Mouse (Mus musculus) heart, adult 8-10 months (tissue): ENCODE measurements at regions not wholly inside any gene's neighbourhood (a gene's known extent, or its start where the extent isn't known, plus 50 kb on each side); places are given as distances from the start of the nearest gene placed in this dataset.

Source experiments
- DNase-seq: peaks from one replicate; pipeline ENCODE4 v3.0.0; 2022; ENCODE audit warnings: low spot score

DNA sequence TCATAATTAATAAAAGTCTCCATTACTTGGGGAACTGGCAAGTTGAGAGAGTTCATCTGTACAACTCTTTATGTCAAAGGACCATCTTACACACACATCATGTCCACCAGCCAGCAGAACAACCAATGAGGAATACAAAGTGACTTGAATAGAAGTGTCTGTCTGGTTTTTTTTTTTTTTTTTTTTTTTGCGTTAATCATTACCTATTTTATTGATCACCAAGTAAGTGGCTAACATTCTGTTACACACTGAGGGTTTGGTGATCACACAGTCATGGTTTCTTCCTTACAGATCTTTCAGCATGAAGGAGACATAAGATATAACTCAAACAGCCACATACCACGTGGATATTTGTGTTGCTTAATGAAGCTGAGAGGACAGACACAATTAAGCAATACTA, 147.6 kb upstream of the Adamts3 start:
- DNase-seq, result no peak

DNA sequence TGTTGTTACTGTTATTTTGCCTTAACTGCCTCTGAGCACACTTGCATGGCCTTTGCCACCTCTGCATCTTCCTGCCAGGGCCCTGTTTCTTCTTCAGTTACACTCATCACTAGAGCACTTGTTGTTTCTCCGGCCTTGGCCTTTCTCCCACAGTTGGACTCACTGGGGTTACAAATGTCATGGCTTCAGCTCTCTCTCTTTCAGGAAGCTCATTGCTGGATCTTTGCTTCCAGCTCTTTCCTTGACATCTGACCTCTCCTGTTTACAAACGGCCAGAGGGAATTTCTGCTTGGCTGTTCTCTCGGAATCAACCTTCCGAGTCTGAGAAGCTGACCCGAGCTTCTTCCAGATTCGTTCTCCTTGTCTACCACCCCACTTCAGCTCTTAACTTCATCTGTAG, 146.6 kb upstream of the Adamts3 start:
- DNase-seq, result peak; percentile 55

DNA sequence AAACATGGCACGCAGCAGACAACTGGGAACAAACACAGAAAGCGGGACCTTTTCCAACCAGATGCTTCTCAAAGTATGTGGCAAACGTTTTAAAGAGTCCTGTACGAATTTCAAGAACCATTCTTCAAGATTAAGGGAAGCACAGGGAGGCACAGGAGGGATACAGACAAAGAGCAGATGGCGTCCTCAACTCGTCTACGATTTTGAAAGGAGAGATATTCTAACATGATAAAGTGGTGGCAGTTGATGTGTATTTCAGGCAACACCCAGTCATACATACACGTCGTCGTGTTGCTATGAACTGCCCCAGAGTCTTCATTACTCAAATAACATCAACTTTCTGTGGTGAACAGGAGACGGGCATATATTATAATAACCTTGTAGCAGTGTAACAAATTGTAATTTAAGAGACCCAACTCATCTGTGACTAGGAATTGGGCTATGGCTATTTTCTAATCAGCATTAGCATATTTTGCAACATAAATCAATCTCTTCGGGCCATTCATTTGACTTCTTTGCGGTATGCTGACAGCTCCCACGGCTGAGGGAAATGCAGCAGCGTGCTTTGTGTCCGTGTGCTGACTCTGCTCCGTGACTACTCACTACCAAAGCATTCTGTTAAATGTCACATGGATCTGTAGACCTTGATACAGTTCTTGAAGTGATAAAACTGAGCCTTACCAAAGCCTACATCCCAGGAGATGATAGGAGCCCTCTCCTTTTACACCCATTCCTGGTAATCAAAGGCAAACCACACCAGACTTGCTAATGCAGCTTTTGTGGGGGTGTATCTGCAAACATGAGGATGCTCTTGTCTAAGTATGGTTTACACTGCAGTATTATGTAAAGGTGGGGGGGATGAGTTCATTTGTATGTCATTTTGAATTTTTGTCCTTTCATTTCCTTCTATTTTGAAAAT, 144.0 kb upstream of the Adamts3 start:
- no peak for DNase-seq

DNA sequence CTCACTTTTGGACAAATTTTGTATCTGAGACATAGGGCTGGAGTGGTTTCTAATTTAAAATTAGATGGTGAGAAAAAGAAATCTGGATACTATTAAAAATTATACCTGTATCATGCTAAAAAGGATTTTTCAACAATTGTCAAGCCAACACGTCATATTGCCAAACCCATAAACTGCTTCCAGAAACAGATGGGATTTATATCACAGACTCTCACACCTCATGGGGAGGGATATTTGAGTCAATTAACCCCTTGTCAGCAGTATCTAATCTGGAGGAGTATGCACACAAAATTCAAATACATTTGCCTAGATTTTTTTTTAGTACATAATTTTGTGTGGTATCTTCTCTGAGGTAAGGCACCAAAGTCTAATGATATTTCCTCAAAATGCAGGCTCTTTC, 138.3 kb upstream of the Adamts3 start:
- no peak for DNase-seq

DNA sequence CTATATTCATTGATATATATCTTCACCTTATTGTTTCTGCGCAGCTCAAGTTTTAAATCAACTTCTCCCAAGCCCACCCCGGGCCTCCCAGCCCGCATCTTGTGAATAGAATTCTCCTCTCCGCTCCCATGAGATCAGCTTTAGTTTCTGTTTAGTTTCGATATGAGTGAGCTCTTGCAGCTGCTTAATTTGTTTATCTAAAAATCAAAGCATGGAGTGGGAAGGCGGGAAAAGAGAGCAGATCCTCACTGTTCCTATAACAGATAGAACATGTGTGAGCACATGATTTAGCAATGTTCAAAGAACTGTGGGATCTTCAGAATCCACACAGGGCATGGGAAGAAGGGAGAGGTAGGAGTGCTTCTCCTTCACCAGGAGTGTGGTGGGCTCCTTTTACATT, 117.6 kb upstream of the Adamts3 start:
- no peak for DNase-seq

DNA sequence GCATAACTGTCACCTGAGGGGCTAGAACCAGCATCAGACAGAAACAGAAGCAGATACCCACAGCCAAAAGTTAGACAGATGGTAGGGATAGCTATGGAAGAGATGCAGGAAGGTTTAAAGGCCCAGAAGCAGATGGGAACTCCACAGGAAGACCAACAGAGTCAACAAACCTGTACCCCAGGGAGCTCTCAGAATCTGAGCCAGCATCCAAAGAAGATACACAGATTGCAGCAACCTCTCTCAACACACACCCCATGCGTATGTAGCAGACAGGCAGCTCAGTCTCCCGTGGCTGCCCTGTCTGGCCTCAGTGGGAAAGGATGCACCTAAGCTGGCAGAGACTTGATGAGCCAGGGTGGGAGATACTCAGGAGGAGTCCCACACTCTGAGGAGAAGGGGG, 108.4 kb upstream of the Adamts3 start:
- DNase-seq, result no peak

DNA sequence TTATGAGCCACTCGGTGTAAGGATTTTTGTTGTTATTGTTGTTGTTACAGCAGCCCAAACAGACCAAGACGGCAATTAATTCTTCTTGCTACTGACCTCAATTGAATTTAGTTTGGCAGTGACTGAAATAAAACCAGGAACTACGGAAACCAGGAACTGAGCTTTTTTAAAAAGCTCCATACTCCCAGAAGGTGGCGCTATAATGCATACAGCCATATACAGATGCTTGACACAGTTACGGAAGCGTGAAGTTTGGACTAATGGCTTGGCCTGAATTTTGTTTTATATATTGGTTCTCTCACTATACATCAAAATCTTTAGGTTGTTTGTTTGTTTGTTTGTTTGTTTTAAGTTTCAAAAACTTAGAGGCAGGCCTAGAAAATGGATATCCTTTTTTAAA, 98.5 kb upstream of the Adamts3 start:
- peak; percentile 13 for DNase-seq

DNA sequence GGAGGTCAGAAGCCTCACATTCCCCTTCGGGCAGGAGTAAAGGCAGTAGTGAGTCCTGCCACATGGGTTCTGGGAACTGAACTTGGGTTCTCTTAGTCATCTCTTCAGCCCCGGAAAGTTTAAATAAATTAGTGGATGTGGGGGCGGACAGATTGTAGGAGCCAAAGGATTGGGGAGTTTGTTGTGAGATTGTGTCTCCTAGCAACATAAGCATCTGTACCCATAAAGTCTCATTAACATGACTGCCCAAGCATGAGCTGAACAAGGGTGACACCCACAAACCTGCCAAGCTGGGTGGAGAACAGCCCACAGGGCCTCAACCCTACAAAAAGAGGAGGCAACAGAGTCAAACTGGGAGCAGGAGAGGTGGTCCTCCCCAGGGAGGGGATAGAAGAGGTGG, 97.1 kb upstream of the Adamts3 start:
- no peak for DNase-seq

DNA sequence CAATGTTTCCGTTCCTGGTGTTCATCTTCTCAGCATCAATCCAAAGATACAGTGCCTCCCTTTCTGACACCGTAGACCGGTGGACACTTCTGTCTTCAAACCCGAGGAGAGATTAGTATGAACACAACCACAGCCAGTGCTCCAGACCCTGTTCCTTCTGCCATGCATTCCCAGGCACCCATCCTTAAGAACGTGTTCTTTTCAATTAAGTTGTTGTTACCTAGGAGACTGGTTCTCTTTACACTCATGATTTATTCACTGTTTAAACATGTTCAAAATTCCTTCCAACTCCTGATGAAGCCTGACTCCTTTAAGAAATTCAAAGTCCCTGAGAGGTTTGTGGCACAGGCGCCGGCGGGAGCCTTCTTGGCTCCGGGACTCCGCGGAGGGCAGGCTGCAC, 69.5 kb upstream of the Adamts3 start:
- DNase-seq, result no peak

DNA sequence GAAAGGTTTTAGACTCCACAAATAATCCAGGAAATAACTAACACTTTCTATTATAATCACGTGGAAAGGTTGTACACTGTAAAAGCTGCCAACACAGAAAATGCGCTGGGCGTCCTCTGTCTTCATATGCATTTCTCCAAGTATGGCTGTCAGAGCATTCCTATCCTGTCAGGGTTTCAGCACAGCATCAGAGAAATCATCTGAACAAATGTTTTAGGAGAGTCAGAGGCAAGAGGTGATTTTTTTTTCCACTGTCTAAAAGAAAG, 62.5 kb upstream of the Adamts3 start:
- DNase-seq, result no peak

DNA sequence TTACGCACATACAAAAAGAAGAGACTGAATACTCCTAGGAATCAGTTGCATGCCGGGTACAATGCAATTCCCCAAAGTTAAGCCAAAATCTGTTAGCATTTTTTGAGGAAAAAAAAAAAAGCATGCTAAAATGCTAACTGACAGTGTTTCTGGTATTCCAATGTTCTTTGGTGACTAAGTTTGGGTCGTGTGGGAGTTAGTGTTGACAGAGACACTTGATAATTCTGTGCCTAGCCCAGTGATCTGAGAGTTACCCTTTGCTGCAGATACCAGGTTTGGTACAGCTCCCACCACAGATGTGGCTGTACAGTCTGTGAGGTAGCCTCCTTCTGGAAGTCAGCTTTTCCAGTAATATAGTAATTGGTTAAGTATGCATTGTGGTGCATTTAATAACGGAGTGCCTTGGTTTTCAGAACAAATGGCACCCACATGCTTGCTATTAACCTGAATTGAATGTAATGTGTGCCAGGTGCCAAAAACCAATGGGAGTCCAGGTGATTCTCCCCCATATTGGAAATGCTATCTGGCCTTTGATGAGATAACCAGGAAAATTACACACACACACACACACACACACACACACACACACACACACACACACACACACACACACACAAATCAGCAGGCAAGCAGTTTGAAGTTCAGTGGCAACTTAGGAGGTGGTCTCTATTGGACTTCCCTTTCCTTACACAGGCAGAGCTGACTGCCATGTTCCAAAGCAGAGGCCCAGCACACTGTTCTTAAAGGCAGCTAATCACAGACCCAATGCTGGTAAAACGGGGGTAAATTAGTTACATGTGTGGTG, 61.9 kb upstream of the Adamts3 start:
- no peak for DNase-seq

DNA sequence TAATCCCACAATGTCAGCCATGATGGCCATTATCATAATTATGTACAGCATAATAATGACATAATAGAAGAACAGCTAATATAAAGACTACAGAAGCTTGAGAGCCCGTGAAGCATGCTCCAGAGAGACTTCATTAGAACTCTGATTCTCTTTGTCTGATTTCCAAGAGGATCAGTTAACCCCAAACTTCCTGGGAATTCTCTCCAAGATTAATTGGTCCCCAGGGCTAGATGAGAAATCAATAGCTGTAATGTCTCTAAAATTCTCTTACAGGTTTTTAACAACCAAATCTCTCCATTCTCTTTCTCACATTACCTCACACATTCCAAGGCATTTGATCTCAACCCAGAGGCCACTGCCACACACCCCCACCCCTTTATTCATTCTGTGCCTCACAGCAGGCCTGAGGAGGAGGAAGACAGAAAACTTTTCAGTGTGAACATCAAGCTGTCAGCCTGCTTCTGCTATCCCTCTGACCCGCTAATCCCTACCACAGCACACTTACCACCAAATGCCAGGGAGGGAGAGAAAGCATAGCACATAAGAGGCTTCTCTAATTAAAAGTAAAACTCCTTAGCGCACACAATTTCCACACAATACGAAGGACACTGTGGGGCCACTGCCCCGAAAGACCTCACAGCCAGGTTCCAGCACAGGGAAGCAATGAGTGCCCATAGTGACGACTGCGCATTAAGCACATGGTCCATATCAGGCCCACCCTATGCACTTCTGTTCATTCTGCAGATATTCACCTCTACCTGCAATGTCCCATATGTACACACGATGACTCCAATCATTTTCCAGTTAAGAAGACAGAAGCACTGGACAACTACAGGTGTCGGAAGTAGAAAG, 60.4 kb upstream of the Adamts3 start:
- no peak for DNase-seq

DNA sequence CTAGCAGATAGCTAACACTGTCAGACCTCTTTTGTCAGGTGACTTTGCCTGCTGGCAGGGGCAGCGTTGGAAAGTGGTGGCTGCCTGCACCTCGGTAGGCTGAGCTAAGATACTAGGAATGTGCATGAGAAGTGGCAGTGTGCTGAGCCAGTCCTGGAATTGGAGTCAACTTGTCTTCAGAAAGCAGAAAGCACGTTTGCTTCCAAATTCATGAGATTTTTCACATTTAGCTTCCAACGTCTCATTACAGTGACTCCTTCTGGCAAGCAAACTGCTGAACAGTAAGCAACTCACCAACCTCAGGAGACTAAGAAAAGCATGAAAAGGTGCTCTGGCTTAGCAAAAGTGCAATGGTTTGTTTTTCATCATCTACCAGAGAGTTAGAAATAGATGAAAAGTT, 59.1 kb upstream of the Adamts3 start:
- peak; percentile 7 for DNase-seq

DNA sequence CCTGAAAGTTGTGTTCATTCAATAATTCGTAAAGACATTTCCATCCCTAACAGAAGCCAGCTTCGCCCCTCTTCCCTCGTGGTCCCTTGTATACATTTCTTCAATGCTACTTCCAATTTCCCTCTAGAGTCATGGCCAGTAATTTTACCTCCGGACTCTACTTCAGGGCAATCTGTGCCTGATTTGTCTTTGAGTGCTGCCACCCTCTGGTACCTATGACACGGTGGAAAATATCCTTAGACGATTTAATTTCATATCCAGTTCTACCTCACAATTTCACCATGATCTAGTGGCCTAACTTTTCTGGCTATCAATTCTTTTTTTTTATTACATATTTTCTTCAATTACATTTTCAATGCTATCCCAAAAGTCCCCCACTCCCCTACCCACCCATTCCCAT, 49.9 kb upstream of the Adamts3 start:
- no peak for DNase-seq
